Mouse (Mus musculus) urinary bladder, postnatal 10 days (tissue): ENCODE results near the gene Tiparp.

ENCODE experiments used
- DNase-seq: peaks from one replicate; pipeline ENCODE4 v3.0.0; 2022; ENCODE audit warnings: low spot score

Gene Tiparp

DNA sequence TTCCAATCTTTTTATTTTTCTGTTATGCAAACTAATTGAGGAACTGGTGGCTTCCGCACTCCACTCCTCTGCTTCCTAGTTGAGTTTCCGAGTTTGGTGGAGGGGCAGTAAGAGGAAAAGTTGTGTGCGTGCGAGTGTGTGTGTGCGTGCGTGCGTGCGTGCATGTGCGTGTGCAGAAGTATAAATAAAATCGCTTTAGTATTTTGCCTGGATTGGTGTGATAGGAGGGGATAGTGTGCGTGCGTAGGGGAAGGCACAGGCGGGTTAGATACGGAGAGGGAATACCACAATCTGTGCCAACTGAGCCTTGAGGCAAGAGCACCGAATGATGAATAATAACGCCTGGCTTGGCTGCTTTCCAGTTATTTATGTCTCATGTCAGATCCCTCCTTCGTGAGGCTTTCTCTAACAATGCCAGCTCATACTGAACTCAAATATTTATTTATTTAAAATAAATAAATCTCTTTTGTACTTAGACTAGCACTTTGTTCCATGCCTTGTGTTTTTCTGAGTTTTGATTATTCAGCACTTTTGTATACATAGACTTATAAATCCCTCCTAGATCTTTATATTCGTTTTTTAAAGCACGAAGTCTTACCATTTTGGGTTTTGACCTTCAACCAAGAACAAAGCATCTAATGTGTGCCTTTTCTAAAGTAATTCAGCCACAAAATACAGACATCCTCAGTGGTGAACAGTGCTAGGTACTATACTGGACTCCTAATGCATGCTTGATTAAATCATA lies 1.4 kb downstream of the Tiparp start:
- no peak for DNase-seq

DNA sequence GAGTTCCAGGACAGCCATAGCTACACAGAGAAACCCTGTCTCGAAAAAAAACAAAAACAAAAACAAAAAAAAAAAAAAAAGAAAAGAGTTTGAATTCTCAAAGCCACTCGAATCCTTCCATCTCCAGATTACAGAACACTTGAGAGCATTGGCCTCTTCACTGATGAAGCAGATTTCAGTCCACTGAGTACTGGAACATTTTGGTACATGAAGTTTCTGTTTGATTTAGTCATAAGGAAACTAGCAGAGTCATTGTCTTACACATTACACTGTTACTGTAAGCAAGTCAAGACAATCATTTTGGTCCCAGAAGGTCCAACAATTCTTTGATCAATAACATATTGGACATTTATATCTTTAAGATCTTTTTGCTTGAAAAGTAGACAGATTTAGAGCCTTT lies 4.8 kb downstream of the Tiparp start:
- DNase-seq = no peak

DNA sequence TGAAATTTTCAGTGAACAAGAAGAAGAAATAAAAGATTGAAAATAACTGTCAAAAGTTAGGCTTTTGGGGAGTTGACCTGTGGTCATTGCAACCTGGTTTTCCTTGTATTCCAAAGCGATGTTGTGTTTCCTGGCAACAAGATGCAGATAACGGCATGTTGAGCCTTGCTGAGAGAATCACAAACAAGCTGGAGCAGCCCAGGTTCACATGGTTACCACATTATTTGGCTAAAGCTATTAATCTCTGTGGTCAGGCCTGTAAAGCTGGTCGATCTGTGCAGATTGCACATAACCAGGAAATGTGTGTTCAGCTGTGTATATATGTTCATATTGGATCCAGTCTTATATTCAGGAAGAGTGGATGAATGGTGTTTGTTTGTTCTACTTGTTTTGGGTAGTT lies 5.4 kb downstream of the Tiparp start:
- DNase-seq = no peak

DNA sequence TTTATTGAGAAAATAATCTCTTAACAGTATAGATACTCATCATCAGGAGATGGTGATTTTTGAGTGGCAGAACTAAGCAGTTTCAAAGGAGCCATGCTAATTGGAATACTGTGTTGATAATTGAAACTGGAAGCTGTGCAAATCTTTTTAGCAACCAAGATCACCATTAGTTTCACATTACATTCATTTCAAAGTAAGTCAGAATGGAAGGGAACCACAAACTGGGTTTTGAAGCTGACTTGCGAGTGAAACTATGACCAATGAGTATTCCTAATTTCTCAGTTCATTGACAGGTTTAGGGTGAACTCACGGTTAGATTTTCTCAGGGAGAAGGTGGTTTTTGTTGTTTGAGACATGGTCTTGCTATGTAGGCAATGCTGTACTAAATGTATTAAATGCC lies 6.3 kb downstream of the Tiparp start:
- DNase-seq = no peak

DNA sequence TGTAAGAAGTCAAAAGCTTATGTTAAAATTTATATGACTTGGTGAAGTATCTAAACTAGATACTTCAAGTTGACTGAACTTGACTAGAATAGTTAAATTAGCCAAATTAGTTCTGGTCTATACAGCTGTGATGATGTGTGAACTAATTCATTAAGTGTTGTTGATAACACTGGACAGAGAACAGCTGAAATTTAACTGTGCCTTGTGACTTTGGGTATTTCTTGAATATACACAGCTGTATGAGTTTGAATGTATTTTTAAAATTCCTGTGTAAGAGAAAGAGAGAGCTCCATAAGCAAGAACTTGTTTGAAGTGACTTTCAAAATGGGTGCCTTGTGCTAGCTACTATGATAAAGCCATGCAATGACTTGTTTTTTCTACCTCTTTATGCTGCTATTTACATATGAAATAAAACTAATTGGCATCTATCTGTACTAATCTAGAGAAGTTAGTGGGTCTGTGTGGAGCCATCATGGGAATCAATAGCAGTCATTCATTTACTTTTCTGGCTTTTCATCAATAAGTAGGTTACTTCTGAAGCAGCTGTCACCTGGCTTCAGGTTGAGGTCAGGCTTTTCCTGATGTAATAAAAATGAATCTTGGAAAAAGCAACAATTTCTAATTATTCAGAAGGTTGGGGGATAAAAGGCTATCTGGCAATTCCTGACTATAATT lies 7.0 kb downstream of the Tiparp start:
- no peak for DNase-seq

DNA sequence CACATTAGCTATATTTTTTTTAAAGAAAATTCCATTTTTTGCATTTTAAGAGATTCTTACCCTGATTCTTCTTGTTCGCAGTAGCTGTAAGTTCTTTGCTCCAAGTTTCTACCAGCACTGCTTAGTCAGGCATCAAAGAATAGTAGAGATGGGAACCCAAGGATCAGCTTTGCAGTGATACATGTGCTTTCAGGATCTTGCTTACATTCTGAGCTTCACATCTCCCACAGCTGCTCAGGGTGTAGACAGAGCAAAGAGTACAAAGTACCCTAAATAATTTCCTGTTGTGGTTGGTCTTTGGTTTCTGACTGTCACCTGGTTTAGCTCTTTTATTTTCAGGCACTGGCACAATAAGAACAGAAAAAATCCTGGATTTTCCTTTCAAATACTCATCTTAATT lies 9.1 kb downstream of the Tiparp start:
- no peak for DNase-seq

DNA sequence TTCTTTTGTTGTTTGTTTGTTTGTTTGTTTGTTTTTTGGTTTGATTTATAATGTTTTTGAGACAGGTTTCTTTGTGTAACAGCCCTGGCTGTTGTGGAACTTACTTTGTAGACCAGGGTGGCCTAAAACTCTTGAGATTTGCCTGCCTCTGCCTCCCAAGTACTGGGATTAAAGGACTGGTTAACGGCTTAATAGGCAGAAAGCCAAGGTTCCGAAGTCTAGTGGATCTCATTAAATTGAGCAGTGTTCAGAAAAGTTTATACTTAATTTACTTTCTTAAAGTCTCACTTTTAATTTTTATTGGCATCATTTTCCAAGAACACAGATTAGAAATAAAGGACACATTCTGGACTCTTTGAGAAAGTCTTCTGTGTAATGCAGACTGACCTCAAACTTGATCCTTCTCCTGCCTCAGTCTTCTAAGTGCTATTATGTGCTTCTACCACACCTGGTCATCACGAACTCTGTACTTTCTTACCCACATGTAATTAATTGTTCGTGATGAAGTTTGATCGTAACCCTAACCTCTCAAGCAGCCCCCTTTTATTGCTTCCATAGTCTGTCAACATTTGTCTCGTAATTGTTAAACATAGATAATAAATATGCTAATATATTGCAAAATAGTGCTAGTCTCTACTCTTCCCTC lies 12.8 kb downstream of the Tiparp start:
- DNase-seq = no peak

DNA sequence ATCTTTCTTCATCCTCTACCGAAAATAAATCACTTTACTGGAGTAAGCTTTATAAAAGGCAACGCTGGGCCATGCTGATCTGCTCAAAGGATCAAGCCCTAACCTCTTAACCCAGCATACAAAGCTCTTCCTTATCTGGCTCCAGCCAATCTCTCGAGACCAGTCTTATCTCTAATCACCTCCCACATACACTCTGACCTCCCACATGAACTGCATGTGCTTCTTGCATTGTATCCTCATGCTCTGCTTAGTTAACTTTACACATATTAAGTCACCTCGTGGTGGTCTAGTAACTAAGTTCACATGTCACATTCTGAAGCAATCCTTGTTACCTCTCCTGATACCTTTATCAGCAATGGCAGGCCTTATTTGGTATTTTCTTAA lies 13.3 kb downstream of the Tiparp start:
- DNase-seq = no peak

DNA sequence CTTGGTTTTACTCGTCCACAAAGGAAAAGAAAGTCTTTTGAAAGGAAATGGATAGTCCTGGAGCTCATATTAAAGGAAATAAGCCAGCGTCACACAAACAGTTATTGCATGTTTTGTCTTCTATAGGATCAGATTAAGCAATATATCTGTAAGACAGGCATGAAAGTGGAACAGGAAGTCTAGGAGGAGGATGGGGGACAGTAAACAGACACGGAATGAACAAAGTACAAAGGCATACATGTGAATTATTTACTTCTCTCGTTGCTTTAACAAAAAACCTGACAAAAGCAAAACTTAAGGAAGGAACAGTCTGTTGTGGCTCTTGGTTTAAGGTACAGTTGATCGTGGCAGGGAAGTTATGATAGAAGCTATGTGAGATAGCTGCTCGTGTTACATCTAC lies 21.6 kb downstream of the Tiparp start:
- DNase-seq = no peak

DNA sequence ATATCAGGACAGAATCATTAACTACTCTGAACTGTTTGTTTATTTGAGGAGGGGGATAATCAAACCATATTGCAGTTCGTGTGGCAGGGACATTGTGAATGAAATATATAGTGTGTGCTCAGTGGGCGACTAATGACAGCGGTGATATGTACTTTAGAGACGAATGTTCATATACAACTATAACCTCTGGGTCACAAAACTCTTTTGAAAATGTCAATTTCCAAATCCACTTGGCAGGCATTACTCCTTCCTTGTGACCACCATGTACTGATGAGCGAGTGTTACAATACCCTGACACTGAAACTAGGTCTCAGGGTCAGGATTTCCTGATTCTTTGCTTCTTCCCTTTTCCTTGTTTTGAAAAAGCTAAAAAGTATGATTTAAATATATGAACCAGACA lies 22.9 kb downstream of the Tiparp start:
- DNase-seq = no peak

DNA sequence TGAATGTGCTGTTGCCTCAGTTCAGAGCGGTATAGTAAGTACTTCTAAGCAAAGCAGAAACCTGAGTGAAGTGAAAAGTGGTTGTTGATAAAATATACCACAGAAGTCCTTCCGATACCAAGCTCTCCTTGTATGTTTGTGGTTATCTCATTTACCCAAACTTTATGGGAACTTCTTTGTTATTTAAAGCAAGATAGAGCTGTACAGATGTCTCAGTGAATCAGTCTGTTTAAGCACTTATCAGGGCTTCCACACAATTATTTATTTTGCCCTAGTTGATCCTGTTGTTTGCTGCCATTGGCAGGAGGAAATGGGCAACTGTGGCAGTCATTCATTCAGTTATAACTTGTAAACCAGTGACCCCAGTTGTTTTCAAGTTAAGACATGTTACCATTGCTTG lies 26.4 kb downstream of the Tiparp start:
- no peak for DNase-seq

DNA sequence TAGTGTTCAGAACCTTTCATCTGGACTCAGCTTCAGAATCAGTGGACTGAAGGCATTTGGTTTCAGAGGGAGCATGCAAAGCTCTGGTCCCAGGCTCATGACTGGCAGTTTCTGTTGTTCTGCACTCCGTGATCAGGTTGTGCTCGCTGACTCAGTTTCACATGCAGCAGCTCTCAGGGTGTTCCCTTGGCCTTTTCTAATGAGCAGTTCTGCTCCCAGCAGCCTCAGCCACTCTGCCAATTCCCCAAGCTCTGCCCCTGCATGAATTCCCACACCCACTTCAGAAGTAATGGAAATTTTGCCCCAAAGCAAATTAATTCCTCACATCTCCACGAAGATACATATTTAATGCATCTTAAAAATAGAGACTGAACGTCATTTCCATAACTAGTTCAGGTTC lies 30.5 kb downstream of the Tiparp start:
- no peak for DNase-seq

DNA sequence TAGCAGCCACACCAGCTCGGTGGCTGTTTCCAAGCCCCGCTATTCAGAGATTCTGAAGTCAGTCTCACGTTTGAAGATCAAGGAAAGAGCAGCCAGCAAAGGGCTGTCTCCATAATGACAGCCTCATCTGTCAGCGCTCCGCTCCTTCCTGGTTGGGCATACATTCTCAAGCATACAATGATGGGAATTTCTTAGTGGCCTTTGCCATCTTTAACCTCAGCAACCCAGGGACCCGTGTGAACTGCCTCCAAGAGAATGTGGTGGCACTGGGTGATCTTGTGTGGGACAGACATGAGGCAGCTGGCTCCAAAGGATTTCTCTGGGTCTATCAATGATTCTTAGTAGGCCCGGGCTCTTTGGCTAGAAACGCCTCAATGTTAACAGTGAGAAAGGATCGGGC lies 34.0 kb downstream of the Tiparp start:
- DNase-seq = no peak

DNA sequence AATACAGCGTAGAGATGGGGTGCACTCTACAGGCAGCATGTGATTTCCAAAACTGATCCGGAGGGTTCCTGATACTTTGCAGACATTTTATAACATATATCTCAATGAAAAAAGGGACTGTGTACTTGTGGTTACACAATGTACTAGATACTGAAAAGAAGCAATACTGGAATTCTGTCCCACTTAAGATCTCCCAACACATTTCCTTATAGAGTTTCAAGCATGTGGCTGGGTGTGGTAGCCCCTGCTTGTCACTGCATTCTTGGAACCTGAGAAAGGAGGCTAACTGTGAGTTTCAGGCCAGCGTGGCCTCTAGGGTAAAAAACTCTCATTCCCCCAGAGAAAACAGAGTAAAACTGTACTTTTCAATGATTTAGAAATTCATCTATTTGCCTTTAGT lies 34.5 kb downstream of the Tiparp start:
- DNase-seq = no peak

DNA sequence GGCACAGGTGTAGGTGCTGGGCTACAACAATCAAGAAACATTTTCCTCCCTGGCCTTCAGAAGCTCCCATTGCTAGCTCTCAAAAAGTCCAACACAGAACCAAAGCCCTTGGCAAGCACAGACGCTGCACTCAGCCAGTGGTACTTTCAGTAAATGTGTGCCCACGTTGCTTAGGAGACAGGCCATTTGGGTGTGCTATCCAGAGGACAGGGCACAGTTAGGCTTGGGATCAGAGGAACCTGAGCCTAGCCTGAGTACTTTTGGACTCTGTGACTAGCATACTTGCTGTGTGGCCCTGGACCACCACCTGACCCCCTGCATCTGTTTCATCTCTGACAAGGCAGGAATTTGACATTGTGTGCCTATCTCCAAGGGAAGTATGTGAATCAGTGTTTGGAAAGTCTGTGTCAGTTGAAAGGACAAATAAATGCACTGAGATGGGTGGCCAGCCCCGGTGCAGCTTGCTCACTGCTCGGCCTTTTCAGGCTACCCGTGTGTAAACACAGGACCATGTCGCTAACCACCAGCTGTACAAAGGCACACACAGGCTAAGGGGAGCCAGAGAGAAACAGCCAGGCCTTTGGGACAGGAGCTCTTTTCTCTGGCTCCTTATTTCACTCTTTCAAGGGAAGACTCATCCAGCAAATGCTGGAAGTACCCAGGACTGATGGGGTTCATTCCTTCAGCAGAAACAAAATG lies 35.9 kb downstream of the Tiparp start:
- DNase-seq = no peak

DNA sequence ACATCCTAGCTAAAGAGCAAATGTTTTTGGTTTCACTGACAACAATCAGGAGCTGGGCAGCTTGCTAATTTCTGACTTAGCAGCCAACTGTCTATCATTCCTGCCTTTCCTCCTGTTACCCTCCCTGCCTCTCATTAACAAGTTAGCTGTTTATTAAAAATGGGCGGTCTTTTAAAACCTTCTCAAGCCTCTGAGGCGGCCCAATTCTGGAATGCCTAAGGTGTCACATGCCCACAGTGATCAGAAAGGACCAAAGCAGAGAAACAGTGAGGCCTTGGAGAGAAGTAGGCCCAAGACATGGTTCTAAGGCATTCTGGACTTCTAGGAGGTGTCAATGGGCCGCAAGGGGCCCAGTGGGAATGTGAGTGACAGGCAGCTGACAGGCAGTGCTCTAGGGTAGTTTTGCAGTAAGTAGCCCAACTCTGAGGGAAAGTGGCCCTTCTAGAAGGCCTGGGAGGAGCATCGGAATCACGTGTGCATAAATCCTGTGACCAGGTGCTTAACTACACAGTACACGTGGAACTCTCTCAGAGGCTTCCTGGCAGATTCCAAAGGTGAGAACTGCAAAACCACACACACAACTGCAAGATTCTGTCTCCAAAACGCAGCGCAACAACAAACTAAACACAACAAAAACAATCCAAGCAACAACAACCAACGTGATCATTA lies 37.6 kb downstream of the Tiparp start:
- DNase-seq = no peak

DNA sequence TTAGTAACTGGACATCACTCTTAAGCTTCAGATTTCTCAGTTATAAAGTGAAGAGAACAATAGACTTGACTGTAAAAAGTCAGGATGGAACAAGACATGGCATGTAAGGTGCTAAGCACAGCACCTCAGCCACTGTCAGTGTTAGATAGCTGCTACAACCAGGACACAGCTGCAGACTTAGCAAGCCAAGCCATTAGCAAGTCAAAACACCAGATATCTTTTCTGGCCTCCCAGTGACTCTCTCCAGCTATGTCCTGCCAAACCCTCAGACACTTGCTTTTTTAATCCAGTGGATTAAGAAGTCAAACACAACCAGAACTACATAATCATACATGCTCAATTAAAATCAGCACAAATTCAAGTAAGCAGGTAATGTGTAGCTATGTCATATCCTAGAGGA lies 41.7 kb downstream of the Tiparp start:
- no peak for DNase-seq

DNA sequence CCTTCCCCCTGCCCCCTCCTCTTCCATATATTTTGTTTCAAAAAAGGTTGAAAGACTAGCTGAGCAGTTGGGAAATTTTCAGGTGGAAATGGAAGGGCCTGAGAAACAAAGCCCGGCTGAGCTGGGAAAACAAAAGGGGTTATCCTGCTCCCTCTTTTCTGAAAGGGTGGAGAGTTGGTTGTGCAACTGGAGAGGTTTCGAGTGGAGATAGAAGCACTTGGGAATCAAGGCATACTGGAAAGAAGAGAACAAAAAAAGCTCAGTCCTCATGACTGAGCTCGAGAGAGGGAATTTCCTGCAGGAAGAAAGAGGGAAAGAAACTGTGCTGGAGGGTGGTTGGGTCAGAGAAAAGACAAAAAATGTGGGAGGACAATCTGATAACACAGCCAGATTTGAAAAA lies 45.3 kb downstream of the Tiparp start:
- DNase-seq = no peak

DNA sequence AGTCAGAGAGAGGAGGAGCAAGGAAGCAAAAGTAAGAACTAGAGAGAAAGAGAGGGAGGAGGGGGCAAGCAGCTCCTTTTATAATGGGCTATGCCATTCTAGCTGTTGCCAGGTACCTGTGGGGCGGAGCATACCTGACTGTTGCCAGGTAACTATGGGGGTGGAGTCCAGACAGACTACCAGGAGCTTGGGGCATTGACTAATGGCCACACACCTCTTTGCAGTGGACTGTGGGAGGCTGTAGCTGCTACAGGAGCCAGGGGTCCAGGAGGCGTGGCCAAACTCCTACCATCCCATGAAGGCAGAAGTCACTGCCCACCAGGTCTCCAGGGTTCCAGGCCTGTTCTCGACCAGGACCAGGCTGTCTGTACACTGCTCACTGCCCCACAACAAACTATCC lies 49.4 kb downstream of the Tiparp start:
- no peak for DNase-seq

DNA sequence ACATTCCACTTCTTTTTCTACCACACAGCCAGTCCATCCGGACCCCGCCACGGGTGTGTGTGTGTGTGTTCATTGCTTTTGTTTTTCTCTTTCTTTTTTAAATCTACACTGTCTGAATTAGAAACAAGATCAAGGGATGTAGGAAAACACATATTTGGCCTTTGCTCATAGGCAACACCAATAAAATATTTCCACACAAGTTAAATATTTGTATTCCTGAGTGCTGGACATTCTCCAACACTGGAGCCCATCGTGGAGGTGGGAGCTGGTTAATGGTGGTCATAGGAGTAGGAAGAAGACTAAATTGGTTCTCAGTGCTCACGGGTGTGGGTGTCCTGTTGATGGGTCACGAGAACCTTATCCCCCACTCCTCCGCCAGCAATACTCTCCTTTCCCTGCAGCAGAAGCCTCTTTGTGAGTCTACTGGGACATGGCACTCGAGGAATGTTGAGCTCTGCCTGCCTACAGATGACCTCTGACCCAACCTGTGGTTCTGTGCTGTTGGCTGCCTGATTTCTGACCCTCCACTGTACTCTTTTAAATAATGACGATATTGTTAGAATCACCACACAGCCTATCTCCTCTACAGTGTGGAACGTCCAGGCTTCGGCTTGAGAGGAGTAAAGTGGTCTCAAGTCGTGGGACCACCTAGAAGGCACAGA lies 51.2 kb downstream of the Tiparp start:
- no peak for DNase-seq

DNA sequence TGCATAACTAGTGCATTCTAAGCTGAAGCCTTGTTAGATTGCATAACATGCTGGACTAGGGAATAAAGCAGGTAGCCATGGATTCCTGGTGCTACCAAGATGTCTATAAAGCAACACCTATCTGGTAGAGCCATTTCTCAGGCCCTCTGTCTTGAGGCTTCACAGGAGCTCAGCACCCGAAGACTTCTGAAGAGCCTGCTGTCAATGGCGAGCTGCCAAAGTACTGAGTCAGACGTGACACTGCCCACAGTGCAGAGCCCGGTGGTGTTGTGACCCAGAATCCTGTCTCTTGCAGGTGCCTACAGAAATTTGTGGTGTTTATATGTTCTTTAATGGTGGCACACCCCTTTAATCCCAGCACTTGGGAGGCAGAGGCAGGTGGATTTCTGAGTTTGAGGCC lies 53.4 kb downstream of the Tiparp start:
- no peak for DNase-seq

DNA sequence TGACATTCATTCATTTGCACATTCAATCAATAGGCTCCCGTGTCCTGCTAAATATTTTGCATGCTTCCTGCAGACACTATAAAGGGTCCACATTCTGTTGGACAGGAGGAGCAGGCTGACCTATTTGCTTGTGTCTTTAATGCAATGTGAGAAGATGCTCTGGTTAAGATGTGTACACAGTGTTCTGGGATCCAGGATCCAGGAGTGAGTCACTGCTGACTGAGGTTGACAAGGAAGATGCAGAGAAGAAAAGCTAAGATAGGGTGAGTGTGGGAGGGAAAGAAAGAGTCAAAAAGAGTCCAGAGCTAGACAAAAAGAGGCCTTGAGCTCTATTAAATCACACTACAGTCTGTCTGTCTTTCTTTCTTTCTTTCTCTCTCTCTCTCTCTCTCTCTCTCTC lies 56.1 kb downstream of the Tiparp start:
- DNase-seq = no peak
